Mouse (Mus musculus): ENCODE data around the gene Wdr43. TPM values are rescaled to one million over a fixed set of nuclear protein-coding genes. Genes with fewer than 3 reads are reported as not detected.

The Wdr43 gene
- total RNA-seq, 2 experiments from 2014 or later: 24.4 to 27.1 TPM

- DNase-seq: no peak
These were observed 47.8 kb downstream of the Wdr43 start for GRCm38 (mm10) chr17:71663491-71663890.

GRCm38 (mm10) chr17:71664172-71664571 is 48.5 kb downstream of the Wdr43 start:
- no peak for DNase-seq

- DNase-seq: no peak
These were observed 49.5 kb downstream of the Wdr43 start for GRCm38 (mm10) chr17:71665201-71665600.

- no peak for DNase-seq
These were observed 53.8 kb downstream of the Wdr43 start for GRCm38 (mm10) chr17:71669511-71669910.

GRCm38 (mm10) chr17:71671840-71672546 is 56.3 kb downstream of the Wdr43 start:
- DNase-seq: no peak

GRCm38 (mm10) chr17:71673092-71673491 is 57.4 kb downstream of the Wdr43 start, which contains the start of gene Togaram2:
TSS of gene Togaram2 (plus strand) at chr17:71673261.
- no peak for DNase-seq

- no peak for DNase-seq
These were observed 58.2 kb downstream of the Wdr43 start for GRCm38 (mm10) chr17:71673936-71674335.

- DNase-seq: no peak
These were observed 59.2 kb downstream of the Wdr43 start for GRCm38 (mm10) chr17:71674886-71675285.

GRCm38 (mm10) chr17:71681666-71682065 is 66.0 kb downstream of the Wdr43 start:
- DNase-seq: no peak

- DNase-seq: no peak
These were observed 66.7 kb downstream of the Wdr43 start for GRCm38 (mm10) chr17:71682379-71682778.

- DNase-seq: no peak
These were observed 67.6 kb downstream of the Wdr43 start for GRCm38 (mm10) chr17:71683281-71683680.

GRCm38 (mm10) chr17:71684103-71684608 is 68.5 kb downstream of the Wdr43 start:
- DNase-seq: no peak

- DNase-seq: no peak
These were observed 71.7 kb downstream of the Wdr43 start for GRCm38 (mm10) chr17:71687436-71687835.

GRCm38 (mm10) chr17:71689903-71690302 is 74.2 kb downstream of the Wdr43 start:
- DNase-seq: no peak

GRCm38 (mm10) chr17:71691361-71691875 is 75.7 kb downstream of the Wdr43 start:
- no peak for DNase-seq

GRCm38 (mm10) chr17:71693313-71693712 is 77.6 kb downstream of the Wdr43 start:
- DNase-seq: peak; percentile 44 to 50

GRCm38 (mm10) chr17:71693780-71694179 is 78.1 kb downstream of the Wdr43 start:
- DNase-seq: no peak

GRCm38 (mm10) chr17:71695151-71695550 is 79.5 kb downstream of the Wdr43 start:
- no peak for DNase-seq

- no peak for DNase-seq
These were observed 80.1 kb downstream of the Wdr43 start for GRCm38 (mm10) chr17:71695716-71696315.

GRCm38 (mm10) chr17:71696396-71696795 is 80.7 kb downstream of the Wdr43 start:
- DNase-seq: no peak

- DNase-seq: no peak
These were observed 82.4 kb downstream of the Wdr43 start for GRCm38 (mm10) chr17:71697896-71698618.

- no peak for DNase-seq
These were observed 82.9 kb downstream of the Wdr43 start for GRCm38 (mm10) chr17:71698619-71698956.

GRCm38 (mm10) chr17:71705113-71705512 is 89.4 kb downstream of the Wdr43 start:
- no peak for DNase-seq

Data from layer of hippocampus, postnatal 36 days (tissue).